Mouse (Mus musculus): ENCODE data around the gene Ankrd11. TPM values are rescaled to one million over a fixed set of nuclear protein-coding genes. Genes with fewer than 3 reads are reported as not detected.

Gene Ankrd11
- polyA plus RNA-seq, 1 experiment = 99.7 TPM

DNA sequence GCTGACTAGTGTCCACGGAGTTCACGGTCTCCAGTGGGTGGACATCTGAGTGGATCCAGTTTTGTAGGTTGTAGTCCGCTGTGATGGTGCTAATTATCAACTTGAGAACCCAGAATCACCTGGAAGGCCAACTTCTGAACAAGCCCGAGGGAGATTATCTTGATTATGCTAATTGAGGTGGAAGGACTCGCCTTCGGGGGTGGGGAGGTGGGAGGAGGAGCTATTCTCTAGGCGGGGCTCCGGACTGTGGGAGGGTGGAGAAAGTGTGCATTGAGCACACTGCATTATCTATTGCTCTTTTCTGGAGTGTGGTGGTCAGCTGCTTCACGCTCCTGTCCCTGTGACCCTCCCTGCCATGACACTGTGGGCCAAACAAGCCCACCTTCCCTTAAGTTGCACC is 170.4 kb downstream of the Ankrd11 start:
- Histone ChIP-seq H3K4me1 (ENCODE audit: control insufficient read depth, insufficient read depth, low read length) (no peaks in the 10 kb centered on the region), H3K27ac (ENCODE audit: insufficient read depth, low read length) (no peak overlapping the region), H3K4me3 (ENCODE audit: insufficient read depth, low read length) (no peak overlapping the region)
- no peak for TF ChIP-seq CTCF (IDR thresholded peaks at IDR 0.05; ENCODE audit: extremely low read depth, insufficient read depth, low read length)

DNA sequence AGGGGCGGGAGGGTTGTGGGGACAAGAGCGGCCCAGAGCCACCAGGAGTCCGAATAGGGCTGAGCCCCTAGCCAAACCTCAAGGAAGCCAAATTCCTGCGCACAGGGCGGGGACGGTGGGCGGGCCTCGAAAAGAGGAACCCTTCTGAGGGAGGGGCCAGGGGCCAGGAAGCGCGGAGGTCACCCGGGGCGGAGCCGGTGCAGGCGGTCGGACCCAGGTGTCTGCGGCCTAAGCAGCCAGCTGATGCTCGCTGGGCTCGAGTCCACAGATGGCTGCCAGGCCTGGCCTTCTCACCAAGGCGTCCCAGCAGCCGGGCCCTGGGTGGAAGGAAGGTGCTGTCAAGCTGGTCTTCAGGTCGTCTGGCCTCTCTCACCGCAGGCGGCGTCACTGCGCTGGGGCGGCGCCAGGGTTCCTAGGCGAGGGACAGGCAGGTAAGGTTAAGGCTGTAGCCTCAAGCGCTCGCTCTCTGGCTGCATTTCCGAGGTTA is 171.7 kb downstream of the Ankrd11 start:
- H3K27ac ChIP-seq (ENCODE audit: insufficient read depth, low read length) = no peak overlapping the region
- TF ChIP-seq CTCF (IDR thresholded peaks at IDR 0.05; ENCODE audit: extremely low read depth, insufficient read depth, low read length) (no peak), POLR2A (IDR thresholded peaks at IDR 0.05; ENCODE audit: extremely low read depth, insufficient read depth, low read length) (no peak)
- no peaks in the 10 kb centered on the region for H3K4me1 ChIP-seq (ENCODE audit: control insufficient read depth, insufficient read depth, low read length)
- H3K4me3 ChIP-seq (ENCODE audit: insufficient read depth, low read length) = no peak overlapping the region

DNA sequence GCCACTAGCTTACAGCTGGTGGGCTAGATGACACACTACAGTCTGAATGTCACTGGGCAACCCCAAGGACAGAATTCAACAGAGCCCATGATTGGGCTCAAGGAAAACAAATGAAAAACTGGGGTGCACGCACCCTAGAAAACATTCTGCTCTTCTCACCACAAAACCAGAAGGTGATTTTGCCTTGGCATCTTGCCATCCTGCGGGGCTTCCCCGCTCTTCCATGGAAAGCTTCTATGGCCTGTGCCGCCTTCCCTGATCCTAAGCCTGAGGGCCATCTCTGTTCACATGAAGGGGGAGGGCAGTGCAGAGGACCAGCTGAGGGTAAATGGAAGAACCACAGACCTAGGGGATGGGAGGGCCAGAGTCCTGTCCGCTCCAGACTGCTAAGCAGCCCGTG is 174.1 kb downstream of the Ankrd11 start:
- TF ChIP-seq CTCF (IDR thresholded peaks at IDR 0.05; ENCODE audit: extremely low read depth, insufficient read depth, low read length) (no peak), POLR2A (IDR thresholded peaks at IDR 0.05; ENCODE audit: extremely low read depth, insufficient read depth, low read length) (no peak)
- Histone ChIP-seq H3K4me1 (ENCODE audit: control insufficient read depth, insufficient read depth, low read length) (no peaks in the 10 kb centered on the region), H3K4me3 (ENCODE audit: insufficient read depth, low read length) (no peak overlapping the region), H3K27ac (ENCODE audit: insufficient read depth, low read length) (no peak overlapping the region)

DNA sequence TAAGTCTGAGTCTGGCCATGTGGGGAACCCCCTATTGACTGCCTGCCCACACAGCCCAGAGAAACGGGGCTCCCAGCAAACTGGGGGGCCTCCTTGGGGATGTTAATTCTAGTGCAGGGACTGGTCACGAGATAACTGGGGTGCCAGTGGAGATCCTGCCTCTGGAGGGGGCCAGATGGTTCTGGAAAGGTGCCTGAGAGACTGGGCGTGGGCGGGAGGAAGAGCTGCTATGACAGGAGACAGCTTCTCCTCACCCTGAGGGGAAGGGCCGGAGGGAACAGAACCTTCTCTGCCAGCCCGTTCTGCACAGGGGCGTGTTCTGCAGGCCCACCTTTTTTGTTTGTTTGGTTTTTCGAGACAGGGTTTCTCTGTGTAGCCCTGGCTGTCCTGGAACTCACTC is 175.8 kb downstream of the Ankrd11 start:
- no peak overlapping the region for H3K27ac ChIP-seq (ENCODE audit: insufficient read depth, low read length)
- H3K4me1 ChIP-seq (ENCODE audit: control insufficient read depth, insufficient read depth, low read length) = no peaks in the 10 kb centered on the region
- TF ChIP-seq CTCF (IDR thresholded peaks at IDR 0.05; ENCODE audit: extremely low read depth, insufficient read depth, low read length) (no peak), POLR2A (IDR thresholded peaks at IDR 0.05; ENCODE audit: extremely low read depth, insufficient read depth, low read length) (no peak)
- no peak overlapping the region for H3K4me3 ChIP-seq (ENCODE audit: insufficient read depth, low read length)

DNA sequence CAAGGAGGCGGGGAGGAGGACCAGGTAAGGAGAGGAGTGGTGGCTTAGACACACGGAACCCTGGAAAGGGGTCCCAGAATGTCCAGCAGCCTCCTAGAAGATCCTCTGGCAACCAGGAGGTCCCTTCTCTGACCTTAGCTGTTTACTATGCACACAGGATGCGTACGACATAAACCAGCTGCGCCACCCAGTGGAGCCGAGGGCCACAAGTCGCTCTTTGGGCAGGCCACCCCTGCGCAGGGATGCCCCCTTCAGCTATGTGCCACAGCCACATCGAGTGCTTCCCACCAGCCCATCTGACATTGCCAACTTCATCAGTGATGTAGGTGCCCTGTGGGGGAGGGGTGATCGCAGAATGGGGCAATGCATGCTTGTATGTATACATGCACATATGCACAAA is 176.6 kb downstream of the Ankrd11 start:
- Histone ChIP-seq H3K27ac (ENCODE audit: insufficient read depth, low read length) (no peak overlapping the region), H3K4me3 (ENCODE audit: insufficient read depth, low read length) (peak overlapping the region; percentile 36), H3K4me1 (ENCODE audit: control insufficient read depth, insufficient read depth, low read length) (no peaks in the 10 kb centered on the region)
- TF ChIP-seq CTCF (IDR thresholded peaks at IDR 0.05; ENCODE audit: extremely low read depth, insufficient read depth, low read length) (0 out of 2 replicates have a peak, but pooled peaks have one; percentile 15), POLR2A (IDR thresholded peaks at IDR 0.05; ENCODE audit: extremely low read depth, insufficient read depth, low read length) (no peak)

DNA sequence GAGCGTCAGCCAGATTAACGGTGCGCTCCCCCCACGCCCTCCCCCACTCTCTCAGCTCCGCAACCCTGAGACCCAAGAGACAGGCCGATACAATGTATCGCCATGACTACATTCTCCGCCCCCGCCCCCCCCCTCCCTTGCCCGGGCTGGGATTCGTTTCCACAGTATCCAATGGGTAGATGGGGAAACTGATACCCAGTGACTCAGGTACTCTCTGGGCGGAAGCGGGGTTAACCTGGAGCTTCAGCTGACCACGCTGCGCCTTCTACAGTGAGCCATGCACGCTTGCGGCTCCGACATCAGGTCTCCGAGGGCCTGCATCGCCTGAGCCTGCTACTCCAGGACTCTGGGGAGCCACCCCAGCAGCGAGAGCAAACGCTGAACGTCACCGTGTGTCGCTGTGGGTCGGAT is 177.4 kb downstream of the Ankrd11 start:
- TF ChIP-seq POLR2A (IDR thresholded peaks at IDR 0.05; ENCODE audit: extremely low read depth, insufficient read depth, low read length) (no peak), CTCF (IDR thresholded peaks at IDR 0.05; ENCODE audit: extremely low read depth, insufficient read depth, low read length) (no peak)
- H3K27ac ChIP-seq (ENCODE audit: insufficient read depth, low read length) = no peak overlapping the region
- H3K4me3 ChIP-seq (ENCODE audit: insufficient read depth, low read length) = peak overlapping the region; percentile 36
- no peaks in the 10 kb centered on the region for H3K4me1 ChIP-seq (ENCODE audit: control insufficient read depth, insufficient read depth, low read length)

DNA sequence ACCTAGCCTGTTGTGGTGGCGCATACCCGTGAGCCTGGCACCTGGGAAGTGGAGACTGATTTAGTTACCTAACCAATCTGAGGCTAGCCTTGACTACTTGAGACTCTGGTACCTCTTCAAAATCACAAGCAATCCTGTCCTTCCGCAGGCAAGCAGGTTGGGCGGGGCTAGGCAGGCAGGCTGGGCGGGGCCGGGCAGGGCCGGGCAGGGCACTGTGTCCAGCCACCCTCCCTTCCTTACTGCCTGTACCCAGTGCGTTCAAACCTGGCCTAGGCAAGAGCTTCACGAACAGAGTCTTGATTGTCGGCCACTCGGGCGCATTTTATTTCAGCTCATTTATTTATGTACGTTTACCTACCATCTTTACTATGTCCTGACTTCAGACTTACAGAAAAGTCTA is 182.2 kb downstream of the Ankrd11 start:
- Histone ChIP-seq H3K4me3 (ENCODE audit: insufficient read depth, low read length) (no peak overlapping the region), H3K27ac (ENCODE audit: insufficient read depth, low read length) (no peak overlapping the region), H3K4me1 (ENCODE audit: control insufficient read depth, insufficient read depth, low read length) (no peaks in the 10 kb centered on the region)
- TF ChIP-seq POLR2A (IDR thresholded peaks at IDR 0.05; ENCODE audit: extremely low read depth, insufficient read depth, low read length) = no peak
- no peak for TF ChIP-seq CTCF (IDR thresholded peaks at IDR 0.05; ENCODE audit: extremely low read depth, insufficient read depth, low read length)

DNA sequence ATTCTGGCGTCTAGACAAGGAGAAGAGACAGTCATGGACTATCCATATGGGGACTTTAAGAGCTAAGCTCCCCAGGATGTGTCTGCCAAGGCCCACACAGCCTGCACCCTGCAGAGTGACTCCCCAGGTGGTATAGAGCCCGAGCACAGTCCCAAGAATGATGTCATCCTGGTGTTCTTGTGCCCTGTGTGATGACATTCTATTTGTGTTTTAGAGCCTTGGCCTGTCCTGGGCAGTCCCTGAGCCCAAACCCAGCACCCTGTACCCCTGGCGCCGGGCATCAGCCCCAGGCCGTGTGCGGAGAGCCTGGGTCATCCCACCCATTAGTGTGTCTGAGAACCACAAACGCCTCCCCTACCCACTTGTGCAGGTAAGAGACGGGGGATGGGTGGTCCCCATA is 185.8 kb downstream of the Ankrd11 start:
- no peak overlapping the region for H3K4me3 ChIP-seq (ENCODE audit: insufficient read depth, low read length)
- no peak for TF ChIP-seq CTCF (IDR thresholded peaks at IDR 0.05; ENCODE audit: extremely low read depth, insufficient read depth, low read length)
- TF ChIP-seq POLR2A (IDR thresholded peaks at IDR 0.05; ENCODE audit: extremely low read depth, insufficient read depth, low read length) = no peak
- H3K27ac ChIP-seq (ENCODE audit: insufficient read depth, low read length) = no peak overlapping the region

DNA sequence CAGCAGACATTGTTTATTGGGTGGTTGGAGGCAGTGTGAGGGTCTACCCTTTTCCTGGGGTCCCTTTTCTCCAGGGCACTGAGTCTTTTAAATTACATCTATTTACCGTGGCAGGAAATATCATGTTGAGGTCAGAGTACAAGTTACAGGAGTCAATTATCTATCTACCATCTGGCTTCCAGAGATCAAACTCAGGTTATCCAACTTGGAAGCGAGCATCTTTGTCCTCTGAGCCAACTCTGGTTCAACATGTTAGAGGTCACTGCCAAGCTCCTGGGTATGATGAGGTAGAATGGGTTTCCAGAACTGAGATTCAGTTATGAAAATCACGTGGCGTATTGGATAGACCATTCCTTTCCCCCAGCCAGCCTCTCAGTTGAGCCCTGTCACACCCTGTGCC is 187.0 kb downstream of the Ankrd11 start:
- TF ChIP-seq POLR2A (IDR thresholded peaks at IDR 0.05; ENCODE audit: extremely low read depth, insufficient read depth, low read length) (no peak), CTCF (IDR thresholded peaks at IDR 0.05; ENCODE audit: extremely low read depth, insufficient read depth, low read length) (no peak)
- Histone ChIP-seq H3K4me3 (ENCODE audit: insufficient read depth, low read length) (no peak overlapping the region), H3K27ac (ENCODE audit: insufficient read depth, low read length) (no peak overlapping the region), H3K4me1 (ENCODE audit: control insufficient read depth, insufficient read depth, low read length) (no peaks in the 10 kb centered on the region)

More for the DNA sequence above, 185.8 kb downstream of the Ankrd11 start:
- no peaks in the 10 kb centered on the region for H3K4me1 ChIP-seq (ENCODE audit: control insufficient read depth, insufficient read depth, low read length)

DNA sequence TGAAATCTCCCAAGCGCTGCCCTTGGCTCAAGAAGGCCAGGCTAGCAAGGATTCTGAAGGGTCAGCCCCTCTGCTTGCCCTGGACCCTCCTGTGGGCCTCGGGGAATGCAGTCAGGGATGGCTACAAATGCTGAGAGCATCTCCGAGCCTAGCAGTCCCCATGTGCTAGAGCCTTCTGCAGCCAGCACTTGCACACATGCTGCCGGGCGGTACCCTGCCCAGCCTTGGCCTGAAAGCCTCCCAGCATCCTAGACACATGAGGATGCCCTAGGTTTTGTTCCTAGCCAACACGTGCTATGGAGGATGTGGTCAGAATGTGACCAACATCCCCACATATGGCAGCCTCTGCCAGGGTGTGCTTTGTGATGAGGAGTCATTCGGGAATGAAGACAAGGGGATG is 187.7 kb downstream of the Ankrd11 start:
- Histone ChIP-seq H3K4me3 (ENCODE audit: insufficient read depth, low read length) (no peak overlapping the region), H3K27ac (ENCODE audit: insufficient read depth, low read length) (no peak overlapping the region), H3K4me1 (ENCODE audit: control insufficient read depth, insufficient read depth, low read length) (no peaks in the 10 kb centered on the region)
- TF ChIP-seq POLR2A (IDR thresholded peaks at IDR 0.05; ENCODE audit: extremely low read depth, insufficient read depth, low read length) = no peak
- no peak for TF ChIP-seq CTCF (IDR thresholded peaks at IDR 0.05; ENCODE audit: extremely low read depth, insufficient read depth, low read length)

Measured in cortical plate, adult 2 months (tissue).